Mouse (Mus musculus) lung, adult 2 months (tissue): Measurements from ENCODE around the gene Dennd5b. TPM values are rescaled to one million over a fixed set of nuclear protein-coding genes. Genes with fewer than 3 reads are reported as not detected.
A peak's percentile ranks its signal among the peaks of the same experiment; 100 is the strongest.
"Not testable (repeated sequence)": the region's sequence is repeated elsewhere in the genome, so short reads cannot be mapped to it uniquely, and the experiment has no call there.

Experiments used
- DNase-seq: peaks from one replicate; pipeline ENCODE4 v3.0.0; 2022
- H3K4me1 ChIP-seq: fragments of 200-500 bp; 2 replicates; pipeline ENCODE4 v1.6.1; 2011; ENCODE audit warnings: low read length; ENCODE audit not compliant: control insufficient read depth, insufficient read depth
- H3K4me3 ChIP-seq: fragments of 200-500 bp; replicated peaks from 2 replicates; pipeline ENCODE3; 2011; ENCODE audit warnings: low read depth, mild to moderate bottlenecking, control low read depth, low read length; ENCODE audit errors: extremely low read depth
- CTCF ChIP-seq: fragments of 200-500 bp; IDR thresholded peaks from 2 replicates; pipeline ENCODE4 v1.5.1; 2011; ENCODE audit warnings: mild to moderate bottlenecking, low read length, control low read depth; ENCODE audit not compliant: insufficient read depth
- POLR2A ChIP-seq: fragments of 200-500 bp; IDR thresholded peaks from 2 replicates; pipeline ENCODE4 v1.6.1; 2011; ENCODE audit warnings: low read depth, mild to moderate bottlenecking, control low read depth, low read length, borderline replicate concordance; ENCODE audit errors: extremely low read depth
- WGBS: fragments of 180-500 bp; shearing (Covaris S2); methylation state at CpG from one replicate; pipeline ENCODE4 v1.1.7; 2018; 5-methylcytosine and 5-hydroxymethylcytosine counted together
- polyA plus RNA-seq: library from polyadenylated mRNA; depleted of rRNA; stranded (reverse); fragments of >200 nt; gene quantifications from 2 replicates; pipeline ENCODE4 v1.2.3, GENCODE M21; 2012

Dennd5b gene
- polyA plus RNA-seq, 1 experiment, result 4.8 TPM

DNA sequence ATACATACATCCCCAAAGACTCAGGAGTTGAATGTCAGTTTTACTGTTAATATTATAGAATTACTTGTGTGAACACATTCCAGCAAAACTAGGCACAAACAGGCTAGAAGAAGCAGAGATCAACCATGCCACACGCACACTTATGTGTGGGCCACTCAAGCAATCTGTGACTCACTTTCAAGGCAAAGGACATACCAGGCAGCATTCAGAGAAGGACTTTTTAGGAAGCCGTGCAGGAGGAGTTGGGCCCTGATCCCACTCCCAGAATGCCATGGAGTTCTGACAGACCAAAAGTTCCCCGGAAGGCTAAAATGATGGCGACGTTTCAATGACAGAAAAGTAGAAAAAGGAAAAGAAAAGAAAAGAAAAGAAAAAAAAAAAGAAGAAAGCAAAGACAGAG, 69.3 kb downstream of the Dennd5b start:
- no peak for DNase-seq
- H3K4me3 ChIP-seq, result no peak overlapping the region
- TF ChIP-seq CTCF (no peak), POLR2A (no peak)
- no peaks in the 10 kb centered on the region for H3K4me1 ChIP-seq
- WGBS, result 87% methylated on average over 5 of the region's 5 CpGs

DNA sequence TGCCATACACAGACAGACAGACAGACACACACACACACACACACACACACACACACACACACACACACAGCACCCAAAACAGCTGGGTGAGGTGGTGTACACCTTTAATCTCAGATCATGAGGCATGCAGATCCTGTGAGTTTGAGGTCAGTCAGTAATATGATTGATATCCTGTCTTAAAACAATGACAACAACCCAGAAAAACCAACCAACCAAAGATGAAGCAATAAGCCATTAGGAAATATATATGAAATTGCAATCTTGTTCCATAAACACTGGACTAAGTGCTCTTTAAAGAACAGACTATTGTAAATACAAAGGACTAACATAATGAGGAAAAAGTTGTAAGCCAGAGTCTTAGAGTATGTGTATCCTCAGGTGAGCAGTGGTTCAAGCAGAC, 70.1 kb downstream of the Dennd5b start:
- Histone ChIP-seq H3K4me1 (no peaks in the 10 kb centered on the region), H3K4me3 (no peak overlapping the region)
- TF ChIP-seq POLR2A (no peak), CTCF (no peak)
- DNase-seq, result no peak

DNA sequence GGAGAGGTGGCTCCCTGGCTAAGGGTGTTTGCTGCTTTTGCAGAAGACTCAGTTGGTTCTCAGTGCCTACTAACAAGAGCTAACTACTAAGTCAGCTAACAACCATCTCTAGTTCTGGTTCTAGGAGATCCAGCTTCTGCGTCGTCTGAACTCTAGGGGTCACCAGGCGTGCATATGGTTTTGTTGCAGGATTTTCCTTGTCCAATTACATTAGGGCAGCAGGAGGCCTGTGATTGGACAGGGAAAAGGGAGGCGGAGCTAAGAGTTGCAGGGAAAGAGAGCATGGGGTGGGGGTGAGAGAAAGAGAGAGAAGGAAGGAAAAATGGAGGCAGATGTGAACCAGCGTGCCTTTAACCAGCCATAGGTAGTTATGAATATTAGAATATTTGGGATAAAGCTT, 83.0 kb downstream of the Dennd5b start:
- 89% methylated on average over 5 of the region's 5 CpGs for WGBS
- no peak for TF ChIP-seq CTCF
- TF ChIP-seq POLR2A, result no peak
- H3K4me1 ChIP-seq, result no peaks in the 10 kb centered on the region
- H3K4me3 ChIP-seq, result no peak overlapping the region
- no peak for DNase-seq

DNA sequence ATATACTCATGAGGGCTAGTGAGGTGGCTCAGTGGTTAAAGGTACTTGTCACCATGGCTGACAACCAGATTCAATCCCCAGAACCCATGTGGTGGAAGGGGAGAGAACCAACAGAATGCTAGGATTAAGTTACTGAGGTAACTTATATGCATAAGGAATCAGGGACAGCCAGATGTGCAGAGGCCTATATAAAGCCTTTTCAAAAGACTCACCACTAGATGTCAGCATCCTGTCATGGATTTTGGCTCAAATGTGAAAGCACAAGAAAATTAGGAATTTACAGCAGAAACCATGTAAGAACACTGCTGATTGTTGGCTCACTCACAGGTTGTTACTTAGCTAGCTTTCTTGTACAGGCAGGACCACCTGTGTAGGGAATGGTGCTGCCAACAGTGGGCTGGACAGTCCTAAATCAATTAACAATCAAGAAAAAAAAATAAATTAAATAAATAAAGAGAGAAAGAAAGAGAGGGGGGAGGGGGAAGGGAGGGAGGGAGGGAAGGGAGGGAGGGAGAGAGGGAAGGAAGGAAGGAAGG, 90.6 kb downstream of the Dennd5b start:
- no peak for DNase-seq
- no peak overlapping the region for H3K4me3 ChIP-seq
- H3K4me1 ChIP-seq, result no peaks in the 10 kb centered on the region
- peak; percentile 26; the same call in 1 of the 2 replicates for TF ChIP-seq CTCF
- TF ChIP-seq POLR2A, result no peak

DNA sequence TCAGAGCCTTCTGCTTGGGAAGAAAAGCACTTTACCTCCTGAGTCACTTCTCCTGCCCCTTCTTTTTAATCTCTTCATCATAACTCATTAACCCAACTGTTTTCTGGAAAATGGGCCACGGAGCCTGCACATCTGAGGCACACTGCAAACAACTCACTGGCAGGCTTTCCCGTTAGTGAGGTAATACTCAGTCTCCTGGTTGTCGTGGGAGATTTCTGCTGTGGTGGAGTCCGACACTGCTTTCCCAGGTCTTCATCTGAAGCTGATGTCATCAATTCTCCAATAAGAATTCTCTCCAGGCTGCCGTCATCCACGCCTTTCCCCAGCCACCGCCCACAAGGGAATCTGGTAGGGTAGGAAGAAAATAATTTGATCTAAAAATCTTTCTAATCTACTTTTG, 96.5 kb downstream of the Dennd5b start:
- 89% methylated on average over 7 of the region's 7 CpGs for WGBS
- H3K4me3 ChIP-seq, result no peak overlapping the region
- no peak for DNase-seq
- TF ChIP-seq POLR2A (no peak), CTCF (no peak)
- no peaks in the 10 kb centered on the region for H3K4me1 ChIP-seq

DNA sequence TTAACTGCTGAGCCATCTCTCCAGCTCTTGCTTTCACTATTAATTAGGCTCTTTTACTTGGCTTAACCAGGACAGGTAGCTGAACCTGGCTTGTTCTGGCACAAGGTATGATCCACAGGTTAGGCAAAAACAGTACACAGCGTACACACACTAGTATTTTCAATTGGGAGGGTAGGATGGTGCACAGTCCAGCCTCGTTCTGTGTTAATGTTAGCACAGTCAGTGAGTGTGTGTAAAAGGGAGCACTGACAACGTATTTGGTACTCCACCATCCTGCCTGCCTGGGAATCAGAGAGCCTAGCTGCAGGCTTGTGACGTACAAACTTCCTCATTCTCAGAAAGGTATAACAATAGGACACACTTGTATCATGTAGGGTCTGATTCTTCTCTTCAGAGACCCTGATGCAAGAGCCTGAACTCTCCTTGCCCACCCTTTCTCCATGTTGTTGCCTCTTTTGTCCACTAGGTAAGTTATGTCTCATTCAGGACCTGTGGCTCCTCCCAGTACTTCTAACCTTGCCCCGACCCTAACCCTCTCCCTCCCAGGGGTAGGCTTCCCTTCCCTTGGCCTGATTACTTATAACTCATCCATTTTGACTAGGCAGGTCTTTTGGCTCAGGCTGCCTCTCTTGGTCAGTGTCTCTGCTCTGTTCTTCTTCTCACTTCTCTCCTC, 107.0 kb downstream of the Dennd5b start:
- no peak for DNase-seq
- Histone ChIP-seq H3K4me1 (peaks cover 7% of the 10 kb centered on the region; the same call in 1 of the 2 replicates), H3K4me3 (no peak overlapping the region)
- 63% methylated on average over 5 of the region's 5 CpGs for WGBS
- TF ChIP-seq CTCF, result no peak
- TF ChIP-seq POLR2A, result no peak

DNA sequence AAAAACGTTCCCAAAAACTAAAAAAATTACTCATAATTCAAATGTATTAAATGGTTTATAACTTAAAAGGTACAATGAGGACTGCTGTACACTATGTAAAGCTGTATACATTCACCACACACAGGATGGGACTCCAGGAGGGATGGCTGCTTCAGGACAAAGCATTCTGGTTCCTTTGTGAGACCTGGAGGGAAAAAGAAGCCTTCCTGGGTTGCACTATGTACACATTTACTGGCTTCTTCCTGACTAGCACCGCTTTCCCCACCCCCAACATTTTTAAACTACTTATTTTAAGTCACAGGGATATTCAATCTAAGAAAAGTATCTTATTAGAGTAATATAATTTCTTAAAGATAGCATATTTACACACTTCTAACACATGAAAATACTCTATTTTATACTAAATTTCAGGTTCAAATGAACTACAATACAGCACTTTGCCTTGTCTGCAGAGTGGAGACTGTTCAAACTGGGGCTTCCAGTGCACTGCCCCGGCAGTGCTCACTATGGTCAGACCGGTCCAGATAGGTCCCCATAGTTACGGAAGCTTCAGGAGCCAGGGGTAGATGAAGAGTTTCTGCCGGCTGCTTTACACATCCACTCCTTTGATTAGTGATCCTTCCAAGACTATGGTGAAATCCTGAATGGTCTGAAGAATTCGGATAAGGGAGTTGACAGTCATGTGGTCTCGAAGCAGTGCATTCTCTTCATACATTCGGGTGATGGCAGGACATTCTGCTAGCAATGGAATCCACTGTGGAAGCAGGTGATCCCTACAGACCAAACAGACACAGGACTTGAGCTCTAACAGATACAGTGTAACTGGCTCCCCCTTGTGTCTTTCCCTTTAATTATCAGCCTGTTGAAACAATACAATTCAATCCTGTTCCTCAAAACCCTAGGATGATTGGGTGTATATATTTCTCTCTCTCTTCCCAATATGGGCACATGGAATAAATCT, 108.1 kb downstream of the Dennd5b start:
- Histone ChIP-seq H3K4me3 (no peak overlapping the region), H3K4me1 (peaks cover 7% of the 10 kb centered on the region; the same call in 1 of the 2 replicates)
- WGBS, result 43% methylated on average over 9 of the region's 9 CpGs
- TF ChIP-seq POLR2A (no peak), CTCF (no peak)
- peak; percentile 13 for DNase-seq

DNA sequence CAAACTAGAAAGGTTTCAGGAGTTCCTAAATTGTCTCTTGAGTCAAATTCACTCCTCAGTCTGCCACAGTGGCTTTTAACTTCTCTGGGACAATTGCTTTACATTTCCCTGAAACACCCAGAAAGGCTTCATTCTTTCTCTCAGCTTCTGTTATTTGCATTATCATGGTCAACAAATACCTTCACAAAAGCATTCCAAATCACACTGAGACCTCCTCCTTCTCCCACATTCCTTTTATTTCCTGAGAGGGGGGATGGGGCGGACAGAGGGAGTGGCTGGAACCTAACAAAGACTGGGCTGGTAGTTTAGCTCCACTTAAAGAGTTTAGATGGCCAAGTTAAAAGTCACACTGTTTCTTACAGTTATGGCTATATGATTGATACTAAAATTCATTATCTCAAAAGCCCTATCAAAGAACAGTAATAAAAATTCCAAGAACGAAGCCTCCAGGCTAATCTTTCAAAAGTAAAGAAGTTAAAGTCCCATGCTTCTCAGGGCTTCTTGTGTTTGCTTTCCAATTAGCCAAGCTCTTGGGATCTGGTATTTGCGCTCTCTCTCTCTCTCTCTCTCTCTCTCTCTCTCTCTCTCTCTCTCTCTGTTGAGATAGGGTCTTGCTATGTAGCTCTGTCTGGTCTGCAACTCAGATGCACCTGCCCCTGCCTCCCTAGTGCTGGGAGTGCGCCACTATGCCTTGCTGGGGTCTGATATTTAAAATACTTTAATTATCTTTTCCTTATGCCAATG, 108.9 kb downstream of the Dennd5b start:
- WGBS, result 76% methylated on average over 4 of the region's 4 CpGs
- Histone ChIP-seq H3K4me3 (no peak overlapping the region), H3K4me1 (peaks cover 7% of the 10 kb centered on the region; the same call in 1 of the 2 replicates)
- TF ChIP-seq CTCF (no peak), POLR2A (no peak)
- no peak for DNase-seq

DNA sequence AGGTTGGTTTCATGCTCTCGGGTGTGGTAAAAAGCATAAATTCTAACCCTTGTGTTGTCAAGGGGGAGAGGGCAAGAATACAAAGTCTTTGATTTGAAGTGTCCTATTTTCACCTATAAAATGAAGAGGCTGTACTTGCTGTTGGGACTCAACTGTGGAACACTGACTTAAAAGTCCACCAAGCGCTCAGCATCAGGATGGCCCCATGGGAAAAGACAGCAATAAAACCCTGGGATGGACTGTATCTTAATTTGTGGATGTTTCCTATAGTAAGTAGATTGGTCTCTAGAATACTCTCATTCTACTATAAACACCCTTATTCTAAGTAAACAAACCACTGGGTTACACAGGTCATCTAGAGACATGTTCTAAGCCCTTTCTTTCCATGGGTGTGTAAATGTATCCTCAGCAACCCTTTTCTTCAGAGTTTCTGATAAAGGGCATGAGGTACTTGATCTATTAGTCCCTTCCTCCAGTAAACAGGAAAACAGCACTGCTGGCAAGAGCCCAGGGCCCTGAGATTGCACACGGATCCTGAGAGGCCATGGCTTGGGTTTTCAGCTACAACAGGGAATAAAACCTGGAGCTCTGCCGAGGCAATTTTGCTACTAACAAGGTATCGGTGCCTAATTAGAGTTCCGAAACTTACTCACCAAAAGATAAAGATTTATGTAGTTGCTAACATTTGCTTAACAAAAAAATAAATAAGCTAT, 109.7 kb downstream of the Dennd5b start:
- no peak for DNase-seq
- Histone ChIP-seq H3K4me3 (no peak overlapping the region), H3K4me1 (peaks cover 7% of the 10 kb centered on the region; the same call in 1 of the 2 replicates)
- WGBS, result 66% methylated on average over 6 of the region's 6 CpGs
- TF ChIP-seq POLR2A, result no peak
- no peak for TF ChIP-seq CTCF

DNA sequence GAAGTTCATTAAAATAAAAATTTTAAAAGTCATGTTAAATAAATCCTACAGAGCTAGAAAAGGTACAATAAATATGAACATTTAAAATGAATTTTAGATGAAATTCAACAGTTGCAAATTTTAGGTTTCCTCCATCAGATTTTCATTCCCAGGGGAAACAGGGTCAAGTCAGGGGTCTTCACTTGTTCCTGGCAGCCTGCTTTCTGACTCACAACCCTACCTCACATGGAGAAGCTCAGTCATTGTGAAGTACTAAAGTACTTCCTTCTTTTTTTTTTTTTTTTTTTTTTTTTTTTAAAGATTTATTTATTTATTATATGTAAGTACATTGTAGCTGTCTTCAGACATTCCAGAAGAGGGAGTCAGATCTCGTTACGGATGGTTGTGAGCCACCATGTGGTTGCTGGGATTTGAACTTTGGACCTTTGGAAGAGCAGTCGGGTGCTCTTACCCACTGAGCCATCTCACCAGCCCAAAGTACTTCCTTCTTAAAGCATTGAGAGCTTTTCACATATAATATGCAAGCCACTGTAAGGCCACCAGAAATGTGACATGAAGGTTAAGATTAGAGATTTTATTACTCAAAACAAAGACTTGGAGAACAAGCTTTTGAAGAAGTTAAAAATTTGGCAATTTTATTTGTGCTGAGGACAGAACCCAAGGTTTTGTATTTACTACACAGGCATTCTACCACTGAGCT, 111.5 kb downstream of the Dennd5b start:
- DNase-seq, H3K4me1 ChIP-seq, H3K4me3 ChIP-seq: not testable (repeated sequence)
- WGBS, result 56% methylated on average over 1 of the region's 3 CpGs
